Mouse (Mus musculus) liver, postnatal 0 days (tissue): ENCODE results near the gene Srsf4.

Experiments
- CTCF ChIP-seq: sonication (generic); IDR thresholded peaks from 2 replicates; pipeline ENCODE4 v1.5.1; 2016; ENCODE audit warnings: antibody characterized with exemption, low read depth
- EP300 ChIP-seq: IDR thresholded peaks from 2 replicates; pipeline ENCODE4 v1.6.1; 2016; ENCODE audit warnings: antibody characterized with exemption, low read depth, mild to moderate bottlenecking

GRCm38 (mm10) chr4:131829123-131829522, 44.3 kb upstream of the Srsf4 start:
- TF ChIP-seq CTCF (no peak), EP300 (peak; percentile 87)
